Mouse (Mus musculus): Measurements from ENCODE around the gene Aspdh. TPM values are rescaled to one million over a fixed set of nuclear protein-coding genes. Genes with fewer than 3 reads are reported as not detected.

Aspdh gene
- polyA plus RNA-seq, 1 experiment from 2014 or later, result 0.99 TPM

GRCm38 (mm10) chr7:44460767-44461502 is 4.3 kb upstream of the Aspdh start:
- Histone ChIP-seq H3K9me3 (replicated peaks) (peaks cover 6% of the 10 kb centered on the region; the same call in 1 of the 2 replicates), H3K4me1 (peaks cover 37% of the 10 kb centered on the region), H3K27ac (replicated peaks) (no peak overlapping the region), H3K4me3 (no peak overlapping the region), H3K27me3 (ENCODE audit: low read depth, poor library complexity, severe bottlenecking) (peaks cover 55% of the 10 kb centered on the region), H3K36me3 (peaks cover 86% of the 10 kb centered on the region)
- no peak for DNase-seq (ENCODE audit: low spot score)
- WGBS, result 80% methylated on average over 31 of the region's 31 CpGs

- Histone ChIP-seq H3K27ac (replicated peaks) (no peak overlapping the region), H3K27me3 (ENCODE audit: low read depth, poor library complexity, severe bottlenecking) (peaks cover 55% of the 10 kb centered on the region), H3K36me3 (peaks cover 79% of the 10 kb centered on the region), H3K9me3 (replicated peaks) (peaks cover 6% of the 10 kb centered on the region; the same call in 1 of the 2 replicates), H3K4me3 (0 out of 2 replicates have a peak overlapping the region, but pooled peaks have one; percentile 32), H3K4me1 (peaks cover 44% of the 10 kb centered on the region)
- peak; percentile 14 for DNase-seq (ENCODE audit: low spot score)
- WGBS, result 73% methylated on average over 57 of the region's 57 CpGs
Measured at GRCm38 (mm10) chr7:44461503-44462217, 3.5 kb upstream of the Aspdh start.

DNA sequence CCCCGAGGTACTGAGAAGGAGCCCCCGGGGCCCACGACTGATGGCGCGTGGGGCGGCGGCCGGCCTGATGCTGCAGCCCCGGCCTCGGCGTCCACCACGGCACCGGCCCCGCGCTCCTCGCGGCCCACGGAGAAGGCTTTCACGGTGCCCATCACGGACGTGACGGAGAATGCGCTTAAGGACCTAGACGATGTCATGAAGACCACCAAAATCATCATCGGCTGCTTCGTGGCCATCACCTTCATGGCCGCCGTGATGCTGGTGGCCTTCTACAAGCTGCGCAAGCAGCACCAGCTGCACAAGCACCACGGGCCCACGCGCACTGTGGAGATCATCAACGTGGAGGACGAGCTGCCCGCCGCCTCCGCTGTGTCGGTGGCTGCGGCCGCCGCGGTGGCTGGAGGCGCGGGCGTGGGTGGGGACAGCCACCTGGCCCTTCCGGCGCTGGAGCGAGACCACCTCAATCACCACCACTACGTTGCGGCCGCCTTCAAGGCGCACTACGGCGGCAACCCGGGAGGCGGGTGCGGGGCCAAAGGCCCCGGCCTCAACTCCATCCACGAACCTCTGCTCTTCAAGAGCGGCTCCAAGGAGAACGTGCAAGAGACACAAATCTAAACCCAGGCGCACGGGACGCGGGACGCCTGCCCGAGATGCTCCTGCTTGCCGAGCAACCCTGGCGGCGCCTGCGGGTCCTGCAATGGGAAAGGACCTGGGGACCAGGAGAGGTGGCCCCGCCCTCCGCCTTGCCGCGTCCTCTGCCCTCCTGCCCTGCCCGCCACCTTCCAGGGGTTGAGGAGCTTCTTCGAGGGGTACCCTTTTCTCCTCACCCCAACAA is 2.8 kb upstream of the Aspdh start:
- peak overlapping the region; percentile 28; the same call in 1 of the 2 replicates for H3K27ac ChIP-seq (replicated peaks)
- 23% methylated on average over 77 of the region's 77 CpGs for WGBS
- peak overlapping the region; percentile 32 for H3K4me3 ChIP-seq
- peaks cover 71% of the 10 kb centered on the region for H3K36me3 ChIP-seq
- peaks cover 52% of the 10 kb centered on the region for H3K4me1 ChIP-seq
- DNase-seq (ENCODE audit: low spot score), result peak; percentile 75
- H3K27me3 ChIP-seq (ENCODE audit: low read depth, poor library complexity, severe bottlenecking), result peaks cover 55% of the 10 kb centered on the region
- H3K9me3 ChIP-seq (replicated peaks), result peaks cover 6% of the 10 kb centered on the region; the same call in 1 of the 2 replicates

- Histone ChIP-seq H3K36me3 (peaks cover 65% of the 10 kb centered on the region), H3K27ac (replicated peaks) (no peak overlapping the region), H3K4me3 (no peak overlapping the region), H3K27me3 (ENCODE audit: low read depth, poor library complexity, severe bottlenecking) (peaks cover 55% of the 10 kb centered on the region), H3K9me3 (replicated peaks) (peaks cover 5% of the 10 kb centered on the region; the same call in 1 of the 2 replicates), H3K4me1 (peaks cover 54% of the 10 kb centered on the region)
- WGBS, result 30% methylated on average over 8 of the region's 8 CpGs
- no peak for DNase-seq (ENCODE audit: low spot score)
Measured at GRCm38 (mm10) chr7:44463056-44463425, 2.1 kb upstream of the Aspdh start.

DNA sequence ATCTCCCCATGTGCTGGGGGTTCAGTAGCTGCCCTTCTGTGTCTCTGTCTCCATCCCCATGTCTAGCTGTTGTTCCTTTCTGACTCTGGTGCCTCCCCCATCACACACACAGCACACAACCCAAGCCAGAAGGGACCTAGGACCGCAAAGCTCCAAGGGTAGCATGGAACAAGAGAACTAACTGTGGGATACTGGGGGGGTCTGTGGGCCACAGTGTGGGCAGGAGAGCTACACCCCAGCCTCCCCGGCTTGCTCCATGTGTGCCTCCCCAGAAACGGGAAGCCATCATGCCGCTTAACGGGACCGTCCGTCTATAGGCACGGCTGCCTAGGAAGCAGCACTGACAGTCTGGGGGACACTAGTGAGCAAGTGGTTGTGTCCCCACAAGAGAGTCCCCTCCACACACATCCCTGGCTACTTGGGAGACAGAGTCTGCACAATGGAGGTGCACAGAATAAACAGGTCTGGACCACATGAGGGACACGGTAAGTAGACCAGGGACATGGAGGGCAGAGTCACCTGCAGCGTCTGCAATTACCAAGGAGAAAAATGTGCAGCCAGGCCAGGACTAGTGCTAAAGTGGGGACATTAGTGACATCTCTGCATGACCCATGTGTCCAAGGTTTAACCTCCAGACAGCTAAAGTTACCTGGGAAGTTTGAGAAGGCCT is 1.5 kb upstream of the Aspdh start:
- Histone ChIP-seq H3K9me3 (replicated peaks) (no peaks in the 10 kb centered on the region), H3K36me3 (peaks cover 59% of the 10 kb centered on the region), H3K27me3 (ENCODE audit: low read depth, poor library complexity, severe bottlenecking) (peaks cover 55% of the 10 kb centered on the region), H3K27ac (replicated peaks) (no peak overlapping the region), H3K4me1 (peaks cover 60% of the 10 kb centered on the region), H3K4me3 (no peak overlapping the region)
- DNase-seq (ENCODE audit: low spot score), result no peak
- 86% methylated on average over 10 of the region's 10 CpGs for WGBS

DNA sequence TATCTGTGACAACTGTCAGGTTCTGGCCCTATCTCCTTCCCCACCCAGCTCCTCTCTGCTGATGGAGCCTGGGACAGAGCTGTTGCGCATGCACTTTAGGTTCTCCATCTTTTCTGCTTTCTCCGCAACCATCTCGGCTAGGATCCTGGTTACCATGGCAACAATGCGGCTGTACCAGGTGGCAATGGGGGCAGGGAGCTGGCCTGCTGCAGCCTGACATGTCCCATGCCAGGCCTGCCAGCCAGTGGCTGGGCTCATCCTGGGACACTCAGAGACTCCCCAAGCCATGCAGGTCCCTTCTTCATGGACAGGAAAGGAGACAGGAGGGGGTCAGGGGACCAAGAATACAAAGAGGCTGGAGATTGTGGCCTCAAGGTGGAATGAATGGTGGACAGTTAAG is 680 bp upstream of the Aspdh start:
- Histone ChIP-seq H3K27ac (replicated peaks) (no peak overlapping the region; the same call in 1 of the 2 replicates), H3K9me3 (replicated peaks) (no peaks in the 10 kb centered on the region), H3K4me1 (peaks cover 68% of the 10 kb centered on the region), H3K36me3 (peaks cover 50% of the 10 kb centered on the region), H3K4me3 (no peak overlapping the region), H3K27me3 (ENCODE audit: low read depth, poor library complexity, severe bottlenecking) (peaks cover 52% of the 10 kb centered on the region)
- WGBS, result 24% methylated on average over 4 of the region's 4 CpGs
- DNase-seq (ENCODE audit: low spot score), result peak; percentile 40

GRCm38 (mm10) chr7:44466006-44466887 is 1.1 kb downstream of the Aspdh start:
- Histone ChIP-seq H3K9me3 (replicated peaks) (no peaks in the 10 kb centered on the region), H3K4me1 (peaks cover 78% of the 10 kb centered on the region), H3K36me3 (peaks cover 33% of the 10 kb centered on the region), H3K4me3 (no peak overlapping the region), H3K27ac (replicated peaks) (peak overlapping the region; percentile 35), H3K27me3 (ENCODE audit: low read depth, poor library complexity, severe bottlenecking) (peaks cover 35% of the 10 kb centered on the region)
- WGBS, result 78% methylated on average over 10 of the region's 10 CpGs
- DNase-seq (ENCODE audit: low spot score), result peak; percentile 12

DNA sequence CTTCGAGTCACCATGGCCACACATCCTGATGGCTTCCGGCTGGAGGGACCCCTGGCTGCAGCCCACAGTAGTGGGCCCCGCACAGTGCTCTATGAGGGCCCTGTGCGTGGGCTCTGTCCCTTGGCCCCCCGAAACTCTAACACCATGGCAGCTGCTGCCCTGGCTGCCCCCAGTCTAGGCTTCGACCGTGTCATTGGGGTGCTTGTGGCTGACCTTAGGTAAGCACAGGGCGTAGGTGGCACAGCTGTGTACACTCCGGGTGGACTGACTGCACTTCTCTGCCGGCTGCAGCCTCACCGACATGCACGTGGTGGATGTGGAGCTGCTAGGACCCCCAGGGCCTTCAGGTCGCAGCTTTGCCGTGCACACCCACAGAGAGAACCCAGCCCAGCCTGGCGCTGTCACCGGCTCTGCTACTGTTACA is 1.7 kb downstream of the Aspdh start:
- 87% methylated on average over 16 of the region's 16 CpGs for WGBS
- H3K36me3 ChIP-seq, result peaks cover 27% of the 10 kb centered on the region
- H3K27ac ChIP-seq (replicated peaks), result peak overlapping the region; percentile 88
- H3K4me1 ChIP-seq, result peaks cover 81% of the 10 kb centered on the region
- peaks cover 28% of the 10 kb centered on the region for H3K27me3 ChIP-seq (ENCODE audit: low read depth, poor library complexity, severe bottlenecking)
- H3K9me3 ChIP-seq (replicated peaks), result no peaks in the 10 kb centered on the region
- peak overlapping the region; percentile 64 for H3K4me3 ChIP-seq
- peak; percentile 15 for DNase-seq (ENCODE audit: low spot score)

GRCm38 (mm10) chr7:44467811-44468411 is 2.7 kb downstream of the Aspdh start, which contains the start of gene Josd2:
Josd2 (plus strand) TSS chr7:44467980.
- Histone ChIP-seq H3K27me3 (ENCODE audit: low read depth, poor library complexity, severe bottlenecking) (peaks cover 18% of the 10 kb centered on the region), H3K4me3 (peak within 1 kb of the TSS; percentile 64), H3K36me3 (peaks cover 16% of the 10 kb centered on the region), H3K27ac (replicated peaks) (peak within 1 kb of the TSS; percentile 88), H3K9me3 (replicated peaks) (no peaks in the 10 kb centered on the region), H3K4me1 (peaks cover 82% of the 10 kb centered on the region)
- peak; percentile 96 for DNase-seq (ENCODE audit: low spot score)
- WGBS, result under 1% methylated on average over 42 of the region's 42 CpGs

DNA sequence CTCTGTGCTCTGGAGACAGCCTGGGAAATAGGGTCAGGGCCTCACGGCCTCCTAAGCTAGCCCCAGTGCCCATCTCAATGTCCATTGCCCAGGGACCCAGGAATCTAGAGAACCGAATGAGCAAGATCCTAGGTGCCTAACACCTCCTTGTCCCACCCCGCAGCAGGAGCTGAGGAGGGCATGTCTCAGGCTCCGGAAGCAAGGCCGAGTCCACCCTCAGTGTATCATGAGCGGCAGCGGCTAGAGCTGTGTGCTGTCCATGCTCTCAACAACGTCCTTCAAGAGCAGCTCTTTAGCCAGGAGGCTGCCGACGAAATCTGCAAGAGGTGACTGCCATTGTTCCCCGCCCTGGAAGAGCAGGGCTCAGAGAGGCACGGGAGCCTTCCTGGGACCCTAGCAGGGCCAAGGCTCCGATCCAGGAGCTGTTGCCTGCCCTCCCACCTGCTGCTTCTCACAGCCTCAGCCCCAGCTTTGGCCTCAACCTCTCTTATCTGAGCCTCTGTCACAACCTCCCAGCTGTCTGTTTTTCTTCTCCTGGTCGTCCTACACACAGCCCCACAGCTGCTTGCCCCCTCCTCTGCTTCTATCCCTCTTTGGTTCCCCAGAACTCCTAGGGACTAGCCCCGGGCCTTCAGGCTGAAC is 3.6 kb downstream of the Aspdh start:
- 66% methylated on average over 15 of the region's 15 CpGs for WGBS
- H3K36me3 ChIP-seq, result peaks cover 8% of the 10 kb centered on the region
- peak; percentile 12 for DNase-seq (ENCODE audit: low spot score)
- H3K4me1 ChIP-seq, result peaks cover 82% of the 10 kb centered on the region
- H3K4me3 ChIP-seq, result peak overlapping the region; percentile 64
- no peaks in the 10 kb centered on the region for H3K9me3 ChIP-seq (replicated peaks)
- H3K27ac ChIP-seq (replicated peaks), result peak overlapping the region; percentile 88
- peaks cover 9% of the 10 kb centered on the region for H3K27me3 ChIP-seq (ENCODE audit: low read depth, poor library complexity, severe bottlenecking)
